Mouse (Mus musculus) liver, postnatal 0 days (tissue): ENCODE measurements around the gene Scai. TPM values are rescaled to one million over a fixed set of nuclear protein-coding genes. Genes with fewer than 3 reads are reported as not detected.

Experiments used
- ATAC-seq: fragments of 200-750 bp; cut with Nextera tagmentation; 2 replicates; pipeline ENCODE4 v1.8.0; 2017; ENCODE audit warnings: mild to moderate bottlenecking, moderate library complexity
- DNase-seq: peaks from one replicate; pipeline ENCODE4 v3.0.0-alpha.2; 2016
- H3K27ac ChIP-seq: fragments of 300-500 bp; sonication (generic); 2 replicates; pipeline ENCODE4 v1.5.1; 2014; ENCODE audit warnings: antibody characterized with exemption, moderate library complexity, mild to moderate bottlenecking, low read depth
- H3K27me3 ChIP-seq: fragments of 300-500 bp; sonication (generic); 2 replicates; pipeline ENCODE4 v1.6.1; 2014; ENCODE audit warnings: low read length, control low read depth, mixed read lengths; ENCODE audit not compliant: insufficient read depth
- H3K36me3 ChIP-seq: fragments of 300-500 bp; sonication (generic); replicated peaks from 2 replicates; pipeline ENCODE4 v1.6.1; 2014; ENCODE audit warnings: mild to moderate bottlenecking, control low read depth, low read length, moderate library complexity, mixed read lengths; ENCODE audit not compliant: insufficient read depth
- H3K4me1 ChIP-seq: fragments of 300-500 bp; sonication (generic); 2 replicates; pipeline ENCODE4 v1.6.1; 2014; ENCODE audit warnings: antibody characterized with exemption, mild to moderate bottlenecking, control low read depth; ENCODE audit not compliant: insufficient read depth
- H3K4me2 ChIP-seq: fragments of 300-500 bp; sonication (generic); 2 replicates; pipeline ENCODE4 v1.6.1; 2014; ENCODE audit warnings: low read depth, mild to moderate bottlenecking, low read length, moderate library complexity, mixed read lengths
- H3K4me3 ChIP-seq: fragments of 300-500 bp; sonication (generic); 2 replicates; pipeline ENCODE4 v1.5.1; 2014; ENCODE audit warnings: low read depth, low read length
- H3K9ac ChIP-seq: fragments of 300-500 bp; sonication (generic); replicated peaks from 2 replicates; pipeline ENCODE4 v1.6.1; 2014; ENCODE audit warnings: mild to moderate bottlenecking, moderate library complexity
- H3K9me3 ChIP-seq: fragments of 300-500 bp; sonication (generic); 2 replicates; pipeline ENCODE4 v1.6.1; 2016; ENCODE audit warnings: mild to moderate bottlenecking, control low read depth, low read length, mixed read lengths
- CTCF ChIP-seq: sonication (generic); IDR thresholded peaks from 2 replicates; pipeline ENCODE4 v1.5.1; 2016; ENCODE audit warnings: antibody characterized with exemption, low read depth
- EP300 ChIP-seq: IDR thresholded peaks from 2 replicates; pipeline ENCODE4 v1.6.1; 2016; ENCODE audit warnings: antibody characterized with exemption, low read depth, mild to moderate bottlenecking
- WGBS: fragments of 180-500 bp; shearing (Covaris S2); extraction: QIAGEN DNeasy Blood & Tissue Kit; methylation state at CpG from one replicate; pipeline ENCODE4 v1.1.7; 2014; ENCODE audit not compliant: insufficient replicate concordance; 5-methylcytosine and 5-hydroxymethylcytosine counted together
- polyA plus RNA-seq: library from polyadenylated mRNA; unstranded; fragments of >200 nt; fragmentation: Nextera tagmentation; extraction: Ambion mirVana; gene quantifications from 2 replicates; pipeline ENCODE4 v1.2.1, GENCODE M21; 2015

Gene Scai
- polyA plus RNA-seq, 1 experiment from 2014 or later = 0.70 TPM

DNA sequence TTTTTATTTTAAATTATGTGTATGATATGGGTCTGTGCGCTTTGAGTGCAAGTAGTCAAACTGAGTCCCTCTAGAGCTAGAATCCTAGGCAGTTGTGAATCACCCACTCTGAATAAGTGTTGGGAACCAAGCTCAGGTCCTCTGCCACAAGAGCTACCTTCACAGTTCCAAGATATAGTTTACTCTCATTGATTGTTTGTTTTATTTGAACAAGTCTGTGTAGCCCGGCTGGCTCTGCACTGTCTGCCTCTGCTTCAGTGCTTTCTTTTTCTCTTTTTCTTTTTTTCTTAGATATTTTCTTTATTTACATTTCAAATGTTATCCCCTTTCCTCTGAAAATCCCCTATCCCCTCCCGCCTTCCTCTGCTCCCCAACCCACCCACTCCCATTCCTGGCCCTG is 28.5 kb upstream of the Scai start:
- H3K4me2 ChIP-seq = no peak overlapping the region
- H3K36me3 ChIP-seq = no peaks in the 10 kb centered on the region
- no peak overlapping the region for H3K27ac ChIP-seq
- peaks cover 22% of the 10 kb centered on the region for H3K4me1 ChIP-seq
- no peaks in the 10 kb centered on the region for H3K27me3 ChIP-seq
- H3K9me3 ChIP-seq = no peaks in the 10 kb centered on the region
- ATAC-seq = peak; percentile 56; the same call in 1 of the 2 replicates
- 81% methylated on average over 3 of the region's 3 CpGs for WGBS
- no peak for TF ChIP-seq CTCF
- no peak for TF ChIP-seq EP300
- H3K4me3 ChIP-seq = no peak overlapping the region
- no peak overlapping the region for H3K9ac ChIP-seq
- DNase-seq = no peak

DNA sequence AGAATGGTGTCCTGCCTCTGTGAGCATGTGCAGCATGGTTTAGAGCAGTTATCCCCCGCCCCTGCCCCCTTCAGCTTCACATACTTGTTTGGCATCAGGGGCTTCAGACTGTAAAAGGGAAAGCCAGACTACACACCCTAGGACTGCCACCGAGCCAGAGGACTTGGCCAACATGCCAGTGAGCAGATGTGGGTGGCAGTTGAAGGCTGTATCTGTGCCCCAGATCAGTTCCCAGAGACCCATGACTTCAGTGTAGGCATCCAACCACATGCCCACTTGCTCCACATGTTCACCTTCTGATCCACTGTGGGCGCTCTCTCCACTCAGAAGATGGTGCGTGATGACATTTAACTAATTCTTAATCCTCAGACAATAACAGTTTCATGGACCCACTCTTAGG is 26.6 kb upstream of the Scai start:
- Histone ChIP-seq H3K27me3 (no peaks in the 10 kb centered on the region), H3K4me1 (peaks cover 9% of the 10 kb centered on the region), H3K27ac (no peak overlapping the region), H3K4me3 (no peak overlapping the region), H3K4me2 (no peak overlapping the region), H3K9me3 (no peaks in the 10 kb centered on the region), H3K9ac (no peak overlapping the region), H3K36me3 (no peaks in the 10 kb centered on the region)
- DNase-seq = no peak
- WGBS = 87% methylated on average over 4 of the region's 4 CpGs
- TF ChIP-seq EP300 = no peak
- ATAC-seq = no peak

DNA sequence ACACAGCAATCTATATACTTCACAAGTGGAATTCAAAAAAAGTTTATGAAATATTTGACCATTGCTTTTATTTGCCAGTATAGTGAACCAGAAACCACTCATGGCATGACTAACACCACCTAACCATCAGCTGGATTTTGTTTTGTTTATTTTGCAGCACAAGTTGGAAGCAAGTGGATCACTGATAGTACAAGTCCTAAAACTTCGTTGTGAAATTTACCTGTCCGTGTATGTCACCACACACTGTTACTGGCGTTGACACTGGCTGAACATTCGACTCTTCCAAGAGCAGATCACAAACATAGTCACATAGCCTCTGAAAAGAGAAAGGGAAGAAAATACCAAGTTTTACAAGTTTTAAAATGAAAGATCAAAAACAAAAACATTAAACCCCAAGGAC is 20.2 kb upstream of the Scai start:
- Histone ChIP-seq H3K4me3 (no peak overlapping the region), H3K9me3 (no peaks in the 10 kb centered on the region), H3K27ac (no peak overlapping the region), H3K27me3 (no peaks in the 10 kb centered on the region), H3K9ac (no peak overlapping the region), H3K4me1 (no peaks in the 10 kb centered on the region; the same call in 1 of the 2 replicates), H3K36me3 (0 out of 2 replicates have a peak, but pooled peaks cover 2% of the 10 kb centered on the region), H3K4me2 (no peak overlapping the region)
- WGBS = 63% methylated on average over 4 of the region's 4 CpGs
- TF ChIP-seq EP300 = no peak
- no peak for TF ChIP-seq CTCF
- DNase-seq = no peak
- peak; percentile 82 for ATAC-seq

DNA sequence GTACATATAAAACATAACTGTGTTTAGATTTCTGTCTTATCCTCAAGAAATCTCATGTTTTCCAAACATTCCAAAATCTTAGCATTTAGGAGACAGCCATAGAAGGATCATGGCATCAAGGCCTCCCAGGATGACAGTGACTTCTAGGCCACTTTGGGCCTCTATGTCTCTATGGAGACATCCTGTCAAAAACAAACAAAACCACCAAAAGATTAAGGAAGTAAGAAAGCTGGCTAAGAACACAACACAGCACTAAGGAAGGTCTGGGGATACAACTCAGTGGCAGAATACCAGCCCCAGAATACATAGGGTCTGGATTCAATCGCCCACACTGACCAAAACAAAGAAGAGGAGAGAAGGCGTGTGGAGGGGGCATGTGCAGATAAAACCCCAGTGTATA is 12.8 kb upstream of the Scai start:
- Histone ChIP-seq H3K27ac (no peak overlapping the region), H3K9ac (no peak overlapping the region), H3K4me3 (no peak overlapping the region), H3K27me3 (no peaks in the 10 kb centered on the region), H3K4me2 (no peak overlapping the region), H3K9me3 (no peaks in the 10 kb centered on the region), H3K4me1 (no peaks in the 10 kb centered on the region), H3K36me3 (peaks cover 19% of the 10 kb centered on the region)
- WGBS = 100% methylated on average over 2 of the region's 2 CpGs
- no peak for DNase-seq
- ATAC-seq = no peak
- TF ChIP-seq EP300 (no peak), CTCF (no peak)

DNA sequence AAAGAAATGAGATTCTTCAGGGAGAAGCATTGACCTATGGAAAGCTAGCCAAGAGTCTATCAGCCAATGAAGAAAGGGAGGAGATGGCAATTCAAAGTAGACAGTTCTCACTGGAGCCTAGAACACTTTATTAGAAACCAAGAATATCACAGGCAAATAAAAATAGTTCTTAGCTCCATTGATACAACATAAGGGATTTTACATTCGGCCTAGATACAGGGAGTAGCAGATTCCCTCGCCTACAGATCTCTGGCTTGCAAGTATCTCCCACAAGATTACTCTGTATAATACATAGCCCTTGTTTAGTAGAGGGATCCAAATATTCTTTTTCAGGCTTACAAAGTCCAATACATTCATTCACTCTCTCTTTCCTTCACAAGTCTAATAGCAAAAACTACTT is 4.3 kb upstream of the Scai start:
- H3K36me3 ChIP-seq = peaks cover 22% of the 10 kb centered on the region
- H3K9ac ChIP-seq = no peak overlapping the region
- H3K27ac ChIP-seq = no peak overlapping the region
- DNase-seq (no peak), ATAC-seq (no peak)
- H3K4me3 ChIP-seq = no peak overlapping the region
- H3K4me2 ChIP-seq = no peak overlapping the region
- no peaks in the 10 kb centered on the region for H3K27me3 ChIP-seq
- H3K4me1 ChIP-seq = no peaks in the 10 kb centered on the region
- TF ChIP-seq CTCF (no peak), EP300 (no peak)
- WGBS = 92% methylated on average over 2 of the region's 2 CpGs
- H3K9me3 ChIP-seq = no peaks in the 10 kb centered on the region

DNA sequence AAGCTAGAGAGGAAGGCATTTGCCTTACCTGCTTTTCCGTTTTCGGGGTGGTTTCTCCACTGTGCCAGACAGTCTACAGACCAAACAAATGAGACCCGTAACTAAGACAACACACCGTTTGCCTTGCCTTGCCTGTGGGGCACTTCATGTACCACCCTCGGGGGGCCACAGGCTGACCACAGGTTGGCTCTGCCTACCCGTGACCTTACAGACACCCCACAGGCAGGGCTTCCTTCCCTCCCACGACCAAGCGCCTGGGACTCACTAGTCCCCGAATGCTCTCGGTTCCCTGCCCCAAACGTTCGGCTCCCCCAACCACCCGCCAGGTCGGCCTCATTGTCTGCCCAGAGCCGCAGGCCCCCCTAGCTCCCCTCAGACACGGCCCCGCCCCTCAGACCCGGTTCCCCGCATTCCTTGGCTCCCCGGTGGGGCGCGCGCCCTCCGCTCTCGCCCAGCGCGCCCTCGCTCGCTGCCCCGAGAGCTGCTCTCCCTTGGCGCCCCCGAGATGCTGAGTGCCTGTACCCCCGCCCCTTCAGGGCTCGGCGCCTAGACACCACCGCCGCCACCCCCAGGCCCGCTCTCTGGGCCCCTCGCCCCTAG is 473 bp downstream of the Scai start:
- ATAC-seq (peak; percentile 43), DNase-seq (no peak)
- H3K4me2 ChIP-seq = peak overlapping the region; percentile 97
- H3K27me3 ChIP-seq = no peaks in the 10 kb centered on the region
- peak overlapping the region; percentile 86 for H3K9ac ChIP-seq
- 2% methylated on average over 36 of the region's 39 CpGs for WGBS
- no peaks in the 10 kb centered on the region for H3K9me3 ChIP-seq
- H3K4me1 ChIP-seq = no peaks in the 10 kb centered on the region
- peak overlapping the region; percentile 77 for H3K27ac ChIP-seq
- H3K4me3 ChIP-seq = peak overlapping the region; percentile 98
- TF ChIP-seq CTCF = no peak
- TF ChIP-seq EP300 = no peak
- 0 out of 2 replicates have a peak, but pooled peaks cover 2% of the 10 kb centered on the region for H3K36me3 ChIP-seq
